ENCODE assay signal across 48 mouse cellular contexts in genomic region chr1:88192136-88192535, GRCm38 (mm10). TPM values are rescaled to one million over a fixed set of nuclear protein-coding genes. Genes with fewer than 3 reads are reported as not detected.
"Had no signal": no experiment of that assay in that cellular context is flagged by ENCODE, and none has a peak within 500 bp of the region (broad histone marks: within the 10 kb centered on the region; RNA-seq: fewer than 3 reads in every experiment).

No protein-coding gene starts in this region.

- H3K27ac ChIP-seq: heart, embryonic 13.5 days; heart, embryonic 15.5 days; hindbrain, embryonic 10.5 days; hindbrain, embryonic 12.5 days; hindbrain, embryonic 13.5 days; hindbrain, embryonic 14.5 days; hindbrain, embryonic 15.5 days; hindbrain, postnatal 0 days; intestine, embryonic 15.5 days; kidney, postnatal 0 days; layer of hippocampus, adult 2 months; left cerebral cortex, adult 2 months had no signal

- H3K4me2 ChIP-seq: heart, embryonic 11.5 days; heart, embryonic 12.5 days; heart, embryonic 13.5 days; heart, embryonic 15.5 days; hindbrain, embryonic 12.5 days; hindbrain, embryonic 13.5 days; hindbrain, embryonic 14.5 days; hindbrain, embryonic 15.5 days; intestine, embryonic 15.5 days; kidney, embryonic 15.5 days had no signal

- H3K9me3 ChIP-seq: heart, embryonic 12.5 days; heart, embryonic 13.5 days; heart, embryonic 15.5 days; hindbrain, embryonic 10.5 days; hindbrain, embryonic 12.5 days; hindbrain, embryonic 13.5 days; hindbrain, embryonic 15.5 days; intestine, embryonic 15.5 days; kidney, embryonic 15.5 days had no signal

- H3K36me3 ChIP-seq: heart, embryonic 12.5 days; heart, embryonic 13.5 days; heart, embryonic 15.5 days; hindbrain, embryonic 10.5 days; hindbrain, embryonic 12.5 days; hindbrain, embryonic 13.5 days; hindbrain, embryonic 15.5 days; intestine, embryonic 15.5 days; kidney, embryonic 15.5 days had no signal

- ATAC-seq: hindbrain, embryonic 16.5 days; hindbrain, postnatal 0 days; inflammation-experienced regulatory T-cells, adult 6 months; intestine, embryonic 15.5 days; intestine, embryonic 16.5 days; intestine, postnatal 0 days had no signal

- H3K4me3 ChIP-seq: heart, embryonic 12.5 days; heart, embryonic 13.5 days; heart, embryonic 15.5 days; hindbrain, embryonic 10.5 days; hindbrain, embryonic 12.5 days; hindbrain, embryonic 13.5 days; hindbrain, embryonic 15.5 days; intestine, embryonic 15.5 days; kidney, embryonic 15.5 days; layer of hippocampus, adult 2 months; left cerebral cortex, adult 2 months had no signal

- H3K9ac ChIP-seq: heart, embryonic 12.5 days; heart, embryonic 13.5 days; heart, embryonic 15.5 days; hindbrain, embryonic 12.5 days; hindbrain, embryonic 13.5 days; hindbrain, embryonic 14.5 days; hindbrain, embryonic 15.5 days; intestine, embryonic 15.5 days; kidney, embryonic 15.5 days had no signal

- DNase-seq: heart, postnatal 10 days; heart, postnatal 14 days; heart, postnatal 36 days; heart, postnatal 4 days; kidney, adult 11 months; kidney, adult 18-20 months; kidney, adult 8-10 months; kidney, postnatal 10 days; kidney, postnatal 14 days; kidney, postnatal 25 days; kidney, postnatal 36 days; kidney, postnatal 4 days; layer of hippocampus, adult 9-11 months; layer of hippocampus, postnatal 36 days had no signal

- H3K4me1 ChIP-seq: heart, embryonic 12.5 days; heart, embryonic 13.5 days; heart, embryonic 15.5 days; hindbrain, embryonic 10.5 days; hindbrain, embryonic 12.5 days; hindbrain, embryonic 13.5 days; hindbrain, embryonic 15.5 days; intestine, embryonic 15.5 days; kidney, embryonic 15.5 days had no signal

- H3K27me3 ChIP-seq: heart, embryonic 12.5 days; heart, embryonic 15.5 days; hindbrain, embryonic 12.5 days; hindbrain, embryonic 13.5 days; hindbrain, embryonic 15.5 days; intestine, embryonic 15.5 days; kidney, embryonic 15.5 days had no signal

RNA-seq across cellular contexts. Expression of gene Ugt1a2, which starts 8.3 kb away (rescaled TPM):
- total RNA-seq: heart, postnatal 10 days; heart, postnatal 14 days; heart, postnatal 25 days; heart, postnatal 4 days; hematopoietic stem cell, adult 5-6 weeks; hindbrain, postnatal 0 days; layer of hippocampus, adult 18-20 months; layer of hippocampus, adult 2 months; layer of hippocampus, postnatal 10 days; layer of hippocampus, postnatal 14 days; layer of hippocampus, postnatal 25 days; layer of hippocampus, postnatal 36 days; left cerebral cortex, adult 18-20 months; left cerebral cortex, adult 2 months had no signal
- polyA plus RNA-seq: heart, embryonic 11.5 days; heart, embryonic 12.5 days; heart, embryonic 13.5 days; heart, embryonic 14.5 days; heart, embryonic 15.5 days; heart, embryonic 16.5 days; heart, postnatal 0 days; hindbrain, embryonic 10.5 days; hindbrain, embryonic 11.5 days; hindbrain, embryonic 13.5 days; hindbrain, embryonic 14.5 days; hindbrain, embryonic 15.5 days; hindbrain, embryonic 16.5 days; hindbrain, postnatal 0 days; inflammation-experienced regulatory T-cells, adult 6 months; intestine, embryonic 16.5 days had no signal

RNA-seq across cellular contexts. Expression of gene Dnajb3, which starts 13.4 kb away (rescaled TPM):
- total RNA-seq: hematopoietic stem cell, adult 5-6 weeks had no signal

RNA-seq across cellular contexts. Expression of gene Ugt1a1, which starts 19.6 kb away (rescaled TPM):
- total RNA-seq: heart, postnatal 10 days; heart, postnatal 14 days; heart, postnatal 25 days; heart, postnatal 36 days; heart, postnatal 4 days; hematopoietic stem cell, adult 5-6 weeks; layer of hippocampus, adult 18-20 months; layer of hippocampus, adult 2 months; layer of hippocampus, adult 8-10 months; layer of hippocampus, postnatal 10 days; layer of hippocampus, postnatal 14 days; layer of hippocampus, postnatal 25 days; layer of hippocampus, postnatal 36 days; left cerebral cortex, adult 18-20 months had no signal
- polyA plus RNA-seq: heart, embryonic 11.5 days; heart, embryonic 13.5 days; heart, embryonic 14.5 days; heart, embryonic 15.5 days; hindbrain, embryonic 10.5 days; hindbrain, embryonic 11.5 days; hindbrain, embryonic 12.5 days; hindbrain, embryonic 13.5 days; hindbrain, embryonic 14.5 days; hindbrain, embryonic 15.5 days; hindbrain, embryonic 16.5 days; inflammation-experienced regulatory T-cells, adult 6 months had no signal

RNA-seq across cellular contexts. Expression of gene Ugt1a5, which starts 26.3 kb away (rescaled TPM):
- total RNA-seq: heart, postnatal 4 days; layer of hippocampus, postnatal 10 days; layer of hippocampus, postnatal 14 days; layer of hippocampus, postnatal 25 days; layer of hippocampus, postnatal 36 days; left cerebral cortex, adult 18-20 months had no signal
- polyA plus RNA-seq: heart, embryonic 11.5 days; heart, embryonic 12.5 days; heart, embryonic 13.5 days; heart, embryonic 14.5 days; heart, embryonic 15.5 days; heart, embryonic 16.5 days; heart, postnatal 0 days; hindbrain, embryonic 10.5 days; hindbrain, embryonic 11.5 days; hindbrain, embryonic 12.5 days; hindbrain, embryonic 13.5 days; hindbrain, embryonic 14.5 days; hindbrain, embryonic 15.5 days; hindbrain, embryonic 16.5 days; hindbrain, postnatal 0 days; inflammation-experienced regulatory T-cells, adult 6 months; intestine, embryonic 15.5 days; intestine, embryonic 16.5 days; intestine, postnatal 0 days; kidney, embryonic 14.5 days; kidney, embryonic 15.5 days; kidney, embryonic 16.5 days; kidney, postnatal 0 days; large intestine, adult 2 months had no signal

RNA-seq across cellular contexts. Expression of gene Mroh2a, which starts 34.6 kb away (rescaled TPM):
- total RNA-seq: heart, postnatal 36 days had no signal
